Mouse (Mus musculus) heart, postnatal 0 days (tissue): ENCODE results near the gene Plekha5. TPM values are rescaled to one million over a fixed set of nuclear protein-coding genes. Genes with fewer than 3 reads are reported as not detected.

Source experiments
- ATAC-seq: fragments of 200-750 bp; cut with Nextera tagmentation; 2 replicates; pipeline ENCODE4 v1.8.0; 2017; ENCODE audit warnings: low read depth, moderate number of reproducible peaks, moderate library complexity; ENCODE audit not compliant: insufficient read depth
- DNase-seq: peaks from one replicate; pipeline ENCODE4 v3.0.0-alpha.2; 2016; ENCODE audit warnings: low spot score
- H3K27ac ChIP-seq: fragments of 300-500 bp; sonication (generic); 2 replicates; pipeline ENCODE4 v1.5.1; 2014; ENCODE audit warnings: low read depth, mild to moderate bottlenecking
- H3K27me3 ChIP-seq: fragments of 300-500 bp; sonication (generic); 2 replicates; pipeline ENCODE4 v1.6.1; 2014; ENCODE audit warnings: low read length, mixed read lengths; ENCODE audit not compliant: control insufficient read depth, insufficient read depth
- H3K36me3 ChIP-seq: fragments of 300-500 bp; sonication (generic); replicated peaks from 2 replicates; pipeline ENCODE4 v1.6.1; 2014; ENCODE audit warnings: low read length, mixed read lengths; ENCODE audit not compliant: control insufficient read depth, insufficient read depth
- H3K4me1 ChIP-seq: fragments of 300-500 bp; sonication (generic); 2 replicates; pipeline ENCODE4 v1.6.1; 2014; ENCODE audit warnings: antibody characterized with exemption; ENCODE audit not compliant: control insufficient read depth, insufficient read depth
- H3K4me2 ChIP-seq: fragments of 300-500 bp; sonication (generic); 2 replicates; pipeline ENCODE4 v1.6.1; 2014; ENCODE audit warnings: low read depth, mild to moderate bottlenecking, low read length, moderate library complexity
- H3K4me3 ChIP-seq: fragments of 300-500 bp; sonication (generic); 2 replicates; pipeline ENCODE4 v1.5.1; 2014; ENCODE audit warnings: low read depth, low read length
- H3K9ac ChIP-seq: fragments of 300-500 bp; sonication (generic); replicated peaks from 2 replicates; pipeline ENCODE4 v1.6.1; 2014; ENCODE audit warnings: low read depth, low read length, mixed read lengths
- H3K9me3 ChIP-seq: fragments of 300-500 bp; sonication (generic); replicated peaks from 2 replicates; pipeline ENCODE4 v1.6.1; 2016; ENCODE audit warnings: low read length; ENCODE audit not compliant: control insufficient read depth
- CTCF ChIP-seq: IDR thresholded peaks from 2 replicates; pipeline ENCODE4 v1.5.1; 2016; ENCODE audit warnings: antibody characterized with exemption, control low read depth, low read depth
- EP300 ChIP-seq: IDR thresholded peaks from 2 replicates; pipeline ENCODE4 v1.6.1; 2016; ENCODE audit warnings: antibody characterized with exemption, low read depth
- WGBS: fragments of 180-500 bp; shearing (Covaris S2); extraction: QIAGEN DNeasy Blood & Tissue Kit; methylation state at CpG from one replicate; pipeline ENCODE4 v1.1.7; 2014; 5-methylcytosine and 5-hydroxymethylcytosine counted together
- polyA plus RNA-seq: library from polyadenylated mRNA; unstranded; fragments of >200 nt; fragmentation: Nextera tagmentation; extraction: Ambion mirVana; gene quantifications from 2 replicates; pipeline ENCODE4 v1.2.1, GENCODE M21; 2015
- total RNA-seq: library from RNA; depleted of rRNA; stranded (reverse); fragments of >200 nt; gene quantifications from 2 replicates; pipeline ENCODE4 v1.2.3, GENCODE M21; 2014; ENCODE audit warnings: low replicate concordance

The Plekha5 gene
- total and polyA plus RNA-seq, 2 experiments from 2014 or later: 15.4 to 34.0 TPM

- Histone ChIP-seq H3K4me3 (no peak overlapping the region), H3K27ac (no peak overlapping the region), H3K27me3 (no peaks in the 10 kb centered on the region), H3K9me3 (no peaks in the 10 kb centered on the region), H3K4me2 (no peak overlapping the region), H3K9ac (no peak overlapping the region), H3K36me3 (no peaks in the 10 kb centered on the region), H3K4me1 (no peaks in the 10 kb centered on the region)
- WGBS: 94% methylated on average over 12 of the region's 12 CpGs
- TF ChIP-seq CTCF (no peak), EP300 (no peak)
- no peak for DNase-seq
- no peak for ATAC-seq
These were observed 44.0 kb downstream of the Plekha5 start for GRCm38 (mm10) chr6:140467851-140468250.

- TF ChIP-seq EP300 (no peak), CTCF (no peak)
- no peaks in the 10 kb centered on the region for H3K9me3 ChIP-seq
- no peak overlapping the region for H3K9ac ChIP-seq
- no peaks in the 10 kb centered on the region for H3K27me3 ChIP-seq
- no peak overlapping the region for H3K4me2 ChIP-seq
- no peak overlapping the region for H3K27ac ChIP-seq
- DNase-seq (no peak), ATAC-seq (no peak)
- H3K4me1 ChIP-seq: no peaks in the 10 kb centered on the region
- H3K4me3 ChIP-seq: no peak overlapping the region
- no peaks in the 10 kb centered on the region for H3K36me3 ChIP-seq
- 80% methylated on average over 6 of the region's 6 CpGs for WGBS
These were observed 45.9 kb downstream of the Plekha5 start for GRCm38 (mm10) chr6:140469791-140470190.

DNA sequence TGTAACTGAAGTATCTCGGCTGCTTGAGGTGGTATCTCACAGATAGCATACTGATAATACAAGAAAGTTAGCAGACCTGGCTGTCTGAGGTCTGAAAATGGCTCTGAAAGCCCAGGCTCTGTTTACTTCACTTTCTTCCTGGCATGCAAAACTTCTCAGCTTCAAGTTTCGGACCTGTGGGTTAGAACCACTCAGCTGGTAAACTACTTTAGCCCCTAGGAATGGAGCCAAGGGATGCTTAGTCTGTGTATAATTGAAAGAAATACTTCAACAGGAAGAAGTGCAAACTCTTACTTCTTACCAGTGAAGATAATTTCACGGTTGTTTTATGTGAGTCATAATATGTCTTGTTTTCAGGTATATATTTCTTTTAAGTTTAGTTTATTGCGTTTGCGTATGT lies 47.9 kb downstream of the Plekha5 start:
- 62% methylated on average over 5 of the region's 5 CpGs for WGBS
- no peaks in the 10 kb centered on the region for H3K36me3 ChIP-seq
- no peaks in the 10 kb centered on the region for H3K27me3 ChIP-seq
- ATAC-seq (no peak), DNase-seq (no peak)
- no peak overlapping the region for H3K4me3 ChIP-seq
- no peak overlapping the region for H3K9ac ChIP-seq
- no peaks in the 10 kb centered on the region for H3K9me3 ChIP-seq
- TF ChIP-seq CTCF (no peak), EP300 (no peak)
- H3K27ac ChIP-seq: no peak overlapping the region
- H3K4me2 ChIP-seq: no peak overlapping the region
- H3K4me1 ChIP-seq: no peaks in the 10 kb centered on the region

DNA sequence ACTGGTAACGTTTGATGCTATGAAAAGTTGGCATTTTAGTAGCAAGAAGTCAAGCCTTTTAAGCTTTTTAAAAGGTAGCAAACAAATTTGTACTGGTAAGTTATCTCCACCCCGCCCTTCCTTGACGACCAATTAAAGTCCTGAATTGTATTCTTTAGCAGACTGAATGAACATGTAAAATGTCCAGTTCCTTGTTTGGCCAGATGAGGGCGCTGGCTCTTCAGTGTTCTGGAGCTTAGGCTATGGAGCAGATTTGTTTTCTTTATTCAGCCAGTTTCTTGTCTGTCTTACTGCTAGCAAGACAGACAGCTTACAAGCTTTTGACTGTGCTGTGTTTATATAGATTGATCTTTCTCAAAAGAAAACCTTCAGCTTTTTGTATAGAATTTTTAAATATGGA lies 48.5 kb downstream of the Plekha5 start:
- Histone ChIP-seq H3K27me3 (no peaks in the 10 kb centered on the region), H3K27ac (no peak overlapping the region), H3K9me3 (no peaks in the 10 kb centered on the region), H3K36me3 (no peaks in the 10 kb centered on the region), H3K9ac (no peak overlapping the region), H3K4me1 (no peaks in the 10 kb centered on the region), H3K4me2 (no peak overlapping the region), H3K4me3 (no peak overlapping the region)
- DNase-seq (peak; percentile 46), ATAC-seq (no peak)
- 43% methylated on average over 4 of the region's 4 CpGs for WGBS
- TF ChIP-seq EP300: no peak
- TF ChIP-seq CTCF: peak; percentile 85

DNA sequence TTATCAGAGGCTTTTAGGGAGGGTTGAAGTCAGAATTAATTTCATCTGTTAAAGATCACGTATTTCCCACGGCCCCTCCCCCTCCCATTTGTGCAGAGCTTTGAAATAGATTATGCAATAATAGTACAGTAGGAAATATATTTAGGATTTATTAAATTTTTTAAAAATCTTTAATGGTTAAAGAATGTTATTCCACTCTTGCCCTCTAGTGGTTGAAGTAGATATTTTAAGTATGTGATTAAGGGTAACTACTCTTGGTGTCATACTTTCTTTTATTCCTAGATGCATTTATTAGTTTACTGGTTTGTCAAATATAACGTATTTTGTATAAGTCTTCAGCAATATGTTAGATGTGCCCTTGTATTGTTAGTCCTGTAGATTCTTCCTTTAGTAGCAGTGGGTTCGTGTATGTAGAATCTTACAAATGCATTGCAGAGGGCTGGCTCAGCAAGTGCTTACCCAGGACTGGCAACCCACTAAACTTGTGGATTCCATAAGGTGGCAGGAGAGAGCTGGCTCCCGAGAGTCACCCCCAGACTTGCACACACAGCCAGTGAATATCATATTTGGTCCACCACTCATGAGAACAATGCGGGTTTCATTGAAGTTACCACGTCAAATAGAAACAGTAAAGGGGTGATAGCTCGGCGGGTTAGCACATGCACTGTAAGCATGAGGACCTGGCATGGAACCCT lies 51.7 kb downstream of the Plekha5 start:
- Histone ChIP-seq H3K4me1 (no peaks in the 10 kb centered on the region), H3K27me3 (no peaks in the 10 kb centered on the region), H3K36me3 (no peaks in the 10 kb centered on the region), H3K4me2 (no peak overlapping the region), H3K27ac (no peak overlapping the region), H3K9ac (no peak overlapping the region), H3K4me3 (no peak overlapping the region), H3K9me3 (no peaks in the 10 kb centered on the region)
- 77% methylated on average over 9 of the region's 9 CpGs for WGBS
- 0 out of 2 replicates have a peak, but pooled peaks have one; percentile 22 for ATAC-seq
- peak; percentile 31 for TF ChIP-seq CTCF
- no peak for TF ChIP-seq EP300
- no peak for DNase-seq

DNA sequence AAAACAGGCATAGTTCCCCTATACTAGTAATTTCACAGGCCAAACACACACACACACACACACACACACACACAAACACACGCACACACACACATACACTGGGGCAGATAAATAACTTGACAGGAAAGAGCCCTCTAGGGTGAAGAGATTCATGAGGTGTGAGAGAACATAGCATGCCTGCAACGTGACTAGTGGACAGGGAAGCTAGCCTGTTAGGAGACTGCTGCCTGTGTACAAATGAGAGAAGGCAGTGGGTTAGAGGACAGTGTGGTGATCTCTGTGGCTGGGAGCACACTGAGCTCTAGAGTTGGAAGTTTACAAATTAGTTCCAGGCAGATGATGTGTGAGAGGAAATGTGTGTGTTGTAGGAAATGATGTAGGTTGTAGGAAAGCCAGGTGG lies 53.1 kb downstream of the Plekha5 start:
- DNase-seq: peak; percentile 36
- Histone ChIP-seq H3K36me3 (no peaks in the 10 kb centered on the region), H3K4me1 (peaks cover 5% of the 10 kb centered on the region; the same call in 1 of the 2 replicates), H3K9ac (no peak overlapping the region), H3K4me3 (no peak overlapping the region), H3K27me3 (no peaks in the 10 kb centered on the region), H3K27ac (peak overlapping the region; percentile 55), H3K9me3 (no peaks in the 10 kb centered on the region), H3K4me2 (no peak overlapping the region)
- peak; percentile 72 for ATAC-seq
- 17% methylated on average over 2 of the region's 2 CpGs for WGBS
- TF ChIP-seq CTCF: no peak
- TF ChIP-seq EP300: no peak
